Mouse (Mus musculus): Measurements from ENCODE around the gene Tmigd1.

The Tmigd1 gene

DNA sequence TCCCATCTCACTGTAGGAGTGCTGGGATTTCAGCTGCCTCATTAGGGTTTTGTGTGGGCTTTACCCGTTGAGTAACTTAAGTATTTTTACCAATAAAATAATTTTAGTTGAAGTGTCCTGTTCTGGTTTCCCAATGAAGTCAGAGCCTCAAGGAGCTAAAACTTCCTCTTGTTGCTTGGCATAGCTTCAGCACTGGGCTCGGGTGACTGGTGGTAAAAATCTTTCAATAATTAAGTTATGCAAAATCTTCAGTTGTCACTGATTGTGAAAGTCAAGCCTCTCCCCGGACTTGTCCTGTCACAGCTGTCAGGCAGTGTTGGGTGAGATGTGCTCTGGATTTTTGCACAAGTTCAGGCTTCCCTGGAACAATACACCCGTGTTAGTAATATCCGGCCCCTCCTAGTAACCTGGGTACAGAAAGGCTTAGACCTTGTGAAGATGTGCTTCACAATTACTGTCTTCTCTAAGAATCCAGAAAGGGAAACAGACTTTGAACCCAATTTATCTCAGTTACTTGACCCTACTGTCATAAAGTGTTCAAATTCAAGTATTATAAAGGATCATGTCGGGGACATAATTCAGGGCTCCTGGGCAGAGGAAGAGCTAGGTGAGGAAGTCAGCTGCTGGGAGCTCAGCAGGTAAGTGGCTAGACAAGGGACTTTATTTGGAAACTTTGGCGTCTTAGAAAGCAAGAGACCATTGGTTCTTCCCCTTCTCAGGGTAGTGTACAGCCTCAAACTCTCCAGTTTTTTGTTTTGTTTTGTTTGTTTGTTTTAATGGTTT is at the start of gene Tmigd1:
TSS of gene Tmigd1 (plus strand) at position 581 of the 783 bp plus-strand sequence.
- Histone ChIP-seq H3K27me3 (ENCODE audit: control insufficient read depth, insufficient read depth, low read length, poor library complexity, severe bottlenecking) (no peaks in the 10 kb centered on the region; the same call in 1 of the 2 replicates), H3K36me3 (ENCODE audit: control insufficient read depth, insufficient read depth, low read length, poor library complexity, severe bottlenecking) (no peaks in the 10 kb centered on the region)
- no peak for DNase-seq (ENCODE audit: low read depth, low spot score)

DNA sequence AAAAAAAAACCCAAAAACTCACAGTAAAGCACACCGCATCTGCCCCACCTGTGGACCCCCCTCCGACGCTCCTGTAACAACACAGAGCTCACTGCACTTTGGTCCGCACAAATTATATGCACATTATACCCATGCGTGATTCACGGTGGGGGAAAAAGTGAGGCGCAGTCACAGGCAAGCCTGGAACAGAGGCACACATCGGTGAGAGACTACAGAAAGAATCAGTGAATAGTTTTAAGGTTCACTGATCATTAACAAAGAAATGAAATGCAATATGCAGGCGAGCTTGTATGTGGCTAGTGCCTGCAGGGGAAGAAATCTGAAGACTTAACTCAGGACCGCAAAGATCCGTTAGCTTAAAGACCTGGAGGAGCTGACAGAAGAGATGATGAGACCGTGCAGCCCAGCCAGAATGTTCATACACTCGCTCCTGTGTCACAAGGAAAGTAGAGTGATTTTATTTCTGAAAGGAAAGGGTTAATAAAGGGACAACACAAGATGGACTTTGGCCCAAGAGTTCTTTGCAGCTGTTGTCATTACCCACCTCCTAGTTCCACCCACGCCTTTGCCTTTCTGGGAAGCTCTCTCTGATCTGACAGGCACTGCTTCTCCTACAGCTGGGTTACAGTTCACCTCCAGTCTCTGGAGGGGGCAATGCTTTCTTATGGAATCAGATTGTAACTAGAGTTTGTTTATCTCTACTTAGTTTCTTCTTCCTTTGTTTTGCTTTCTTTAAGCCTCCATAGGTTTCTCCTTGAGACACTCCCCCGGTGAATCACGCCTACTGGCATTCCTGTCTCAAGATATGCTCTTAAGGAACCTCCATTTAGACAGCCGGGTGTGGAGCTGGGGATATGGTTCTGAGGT is 47.3 kb upstream of the Tmigd1 start:
- DNase-seq (ENCODE audit: low read depth, low spot score), result no peak
- Histone ChIP-seq H3K36me3 (ENCODE audit: control insufficient read depth, insufficient read depth, low read length, poor library complexity, severe bottlenecking) (no peaks in the 10 kb centered on the region), H3K27me3 (ENCODE audit: control insufficient read depth, insufficient read depth, low read length, poor library complexity, severe bottlenecking) (no peaks in the 10 kb centered on the region)

DNA sequence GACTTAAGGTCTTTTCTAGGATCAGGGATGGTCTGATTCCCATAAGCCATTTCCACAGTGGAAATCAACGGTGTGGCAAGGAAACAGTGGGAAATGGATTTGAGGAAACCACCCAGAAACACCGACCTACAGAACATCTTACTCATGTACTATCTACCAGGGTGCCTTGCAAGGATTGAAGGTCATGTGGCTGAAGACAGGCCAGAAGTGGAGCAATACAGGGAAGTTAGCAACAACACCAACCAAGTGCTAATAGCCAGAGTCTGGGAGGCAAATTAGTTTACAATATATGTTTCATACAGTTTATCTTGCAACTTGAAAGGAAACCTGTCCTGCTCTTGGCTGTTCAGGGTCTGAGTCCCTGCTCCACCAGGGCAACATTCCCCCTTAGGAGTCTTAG is 45.4 kb upstream of the Tmigd1 start:
- no peaks in the 10 kb centered on the region for H3K27me3 ChIP-seq (ENCODE audit: control insufficient read depth, insufficient read depth, low read length, poor library complexity, severe bottlenecking)
- no peaks in the 10 kb centered on the region for H3K36me3 ChIP-seq (ENCODE audit: control insufficient read depth, insufficient read depth, low read length, poor library complexity, severe bottlenecking)
- no peak for DNase-seq (ENCODE audit: low read depth, low spot score)

DNA sequence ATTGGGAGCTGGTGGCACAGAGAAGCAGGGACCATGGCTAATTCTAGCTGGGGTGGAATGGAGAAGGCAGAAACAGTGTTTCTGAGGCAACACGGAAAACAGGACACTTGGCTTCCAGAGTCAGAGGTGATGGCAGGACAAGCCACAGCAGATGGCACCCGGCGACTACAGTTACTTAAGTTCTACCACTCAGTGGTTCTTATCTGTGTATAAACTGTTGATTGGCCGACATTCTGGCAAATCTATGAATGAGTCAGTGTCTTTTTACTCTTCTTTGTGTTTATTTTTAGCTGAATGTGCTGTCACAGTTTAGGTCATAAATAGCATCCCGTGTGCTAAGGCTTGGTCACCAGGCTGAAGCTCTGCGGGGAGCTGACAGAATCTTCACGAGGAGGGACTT is 44.8 kb upstream of the Tmigd1 start:
- DNase-seq (ENCODE audit: low read depth, low spot score), result no peak
- Histone ChIP-seq H3K36me3 (ENCODE audit: control insufficient read depth, insufficient read depth, low read length, poor library complexity, severe bottlenecking) (no peaks in the 10 kb centered on the region), H3K27me3 (ENCODE audit: control insufficient read depth, insufficient read depth, low read length, poor library complexity, severe bottlenecking) (no peaks in the 10 kb centered on the region)

DNA sequence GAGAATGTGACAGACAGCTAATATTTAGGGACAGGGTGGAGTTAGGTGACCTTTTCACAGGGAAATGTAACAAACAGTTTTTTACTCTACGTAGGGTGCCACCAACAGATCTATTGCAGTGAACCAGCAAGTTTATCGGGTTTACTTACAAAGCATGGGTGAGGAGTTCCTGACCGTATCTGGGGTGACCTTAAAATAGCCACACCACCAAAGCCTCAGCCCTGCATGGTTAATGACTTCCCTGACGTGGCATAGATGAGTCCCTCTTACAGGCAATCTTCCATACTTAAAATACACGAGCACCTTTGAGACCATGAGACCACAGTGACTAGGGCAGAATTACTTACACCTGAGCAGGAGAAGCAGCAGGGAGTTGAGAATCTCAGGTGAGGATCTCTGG is 43.2 kb upstream of the Tmigd1 start:
- no peak for DNase-seq (ENCODE audit: low read depth, low spot score)
- no peaks in the 10 kb centered on the region for H3K27me3 ChIP-seq (ENCODE audit: control insufficient read depth, insufficient read depth, low read length, poor library complexity, severe bottlenecking)
- no peaks in the 10 kb centered on the region for H3K36me3 ChIP-seq (ENCODE audit: control insufficient read depth, insufficient read depth, low read length, poor library complexity, severe bottlenecking)

DNA sequence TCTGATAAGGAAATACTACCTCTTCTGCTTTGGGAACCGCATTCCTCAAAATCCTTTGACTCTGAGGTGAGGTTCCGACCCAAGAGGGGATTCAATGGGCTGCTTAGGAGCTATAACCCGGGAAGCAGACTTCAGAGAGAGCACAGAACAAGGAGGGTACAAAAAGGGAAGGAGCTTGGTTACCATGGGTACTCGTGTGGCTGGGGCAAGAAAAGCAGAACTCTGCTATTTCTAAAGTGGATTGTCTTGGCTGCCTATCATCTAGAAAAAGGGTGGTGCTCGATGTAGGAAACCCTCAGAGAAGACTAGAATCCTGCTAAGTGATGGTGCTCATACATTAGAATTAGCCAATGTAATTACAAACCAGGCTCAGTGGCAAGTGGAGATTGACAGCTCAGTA is 42.7 kb upstream of the Tmigd1 start:
- DNase-seq (ENCODE audit: low read depth, low spot score), result peak; percentile 15
- no peaks in the 10 kb centered on the region for H3K36me3 ChIP-seq (ENCODE audit: control insufficient read depth, insufficient read depth, low read length, poor library complexity, severe bottlenecking)
- H3K27me3 ChIP-seq (ENCODE audit: control insufficient read depth, insufficient read depth, low read length, poor library complexity, severe bottlenecking), result no peaks in the 10 kb centered on the region

DNA sequence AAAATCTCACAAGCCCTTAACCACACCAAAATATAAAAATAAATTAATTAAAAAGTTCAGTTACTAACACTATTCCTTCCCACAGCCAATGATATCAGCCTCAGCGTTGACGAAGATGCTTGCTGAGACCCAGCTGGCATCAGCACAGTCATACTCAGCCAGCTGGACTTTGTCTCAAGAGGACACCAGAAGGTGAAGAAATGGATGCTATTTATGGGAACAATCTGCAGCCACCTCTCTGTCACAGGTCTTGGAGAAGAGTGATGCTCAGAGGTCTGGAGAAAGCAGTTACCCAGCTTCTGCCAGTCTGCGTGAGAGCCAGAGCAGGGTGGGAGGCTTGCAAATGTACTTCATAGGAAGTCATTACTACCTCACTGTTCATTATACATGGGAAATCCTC is 40.8 kb upstream of the Tmigd1 start:
- DNase-seq (ENCODE audit: low read depth, low spot score), result no peak

DNA sequence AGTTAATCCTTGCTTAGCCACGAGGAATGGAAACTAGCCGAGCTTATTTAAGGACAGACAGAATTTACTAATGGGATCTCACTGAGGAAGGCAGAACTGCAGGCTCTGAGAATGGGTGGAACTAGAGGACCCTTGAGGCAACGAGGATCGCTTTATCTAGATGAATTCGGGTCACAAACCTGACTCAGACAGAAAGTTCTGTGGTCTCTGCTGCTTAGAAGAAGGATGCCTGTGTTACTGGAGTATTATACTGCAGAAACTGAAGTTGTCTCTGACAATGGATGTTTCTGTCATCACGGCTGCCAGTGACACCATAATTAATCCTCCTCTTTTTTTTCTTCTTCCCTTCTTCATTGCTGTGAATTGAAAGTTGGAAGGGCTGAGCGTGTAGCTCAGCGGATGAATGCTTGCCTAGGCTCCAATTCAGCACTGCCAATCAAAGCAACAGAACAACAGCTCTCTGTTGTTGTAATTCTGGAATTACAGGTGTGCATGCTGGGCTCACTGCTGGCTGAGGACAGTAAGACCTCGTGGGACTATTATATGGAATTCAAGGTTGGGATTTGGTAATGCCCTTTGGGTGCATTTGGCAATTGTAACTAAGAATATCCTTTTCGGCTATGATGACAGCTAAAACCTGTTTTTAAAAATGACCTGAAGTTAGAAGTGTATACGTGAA is 29.3 kb upstream of the Tmigd1 start:
- Histone ChIP-seq H3K36me3 (ENCODE audit: control insufficient read depth, insufficient read depth, low read length, poor library complexity, severe bottlenecking) (no peaks in the 10 kb centered on the region), H3K27me3 (ENCODE audit: control insufficient read depth, insufficient read depth, low read length, poor library complexity, severe bottlenecking) (no peaks in the 10 kb centered on the region)
- DNase-seq (ENCODE audit: low read depth, low spot score), result no peak

More for the DNA sequence above, 40.8 kb upstream of the Tmigd1 start:
- Histone ChIP-seq H3K27me3 (ENCODE audit: control insufficient read depth, insufficient read depth, low read length, poor library complexity, severe bottlenecking) (no peaks in the 10 kb centered on the region), H3K36me3 (ENCODE audit: control insufficient read depth, insufficient read depth, low read length, poor library complexity, severe bottlenecking) (no peaks in the 10 kb centered on the region)

DNA sequence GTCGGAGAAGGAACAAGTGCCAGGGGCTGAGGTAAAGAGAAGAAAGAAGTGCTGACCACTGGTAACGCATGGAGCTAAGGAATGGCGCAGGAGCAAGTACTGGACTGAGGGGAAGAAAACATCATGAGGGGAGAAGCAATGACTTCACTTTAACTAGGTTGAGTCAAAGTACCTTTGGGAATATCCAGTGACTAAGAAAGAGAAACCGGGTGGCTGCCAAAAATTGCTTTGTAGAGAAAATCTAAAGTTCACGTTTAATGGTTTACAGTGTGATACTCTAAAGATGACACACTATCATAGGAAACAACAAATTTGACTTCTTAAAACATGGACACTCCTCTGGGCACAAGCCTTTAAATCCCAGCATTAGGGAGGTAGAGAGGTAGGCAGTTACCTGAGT is 28.1 kb upstream of the Tmigd1 start:
- DNase-seq (ENCODE audit: low read depth, low spot score), result no peak
- Histone ChIP-seq H3K36me3 (ENCODE audit: control insufficient read depth, insufficient read depth, low read length, poor library complexity, severe bottlenecking) (no peaks in the 10 kb centered on the region), H3K27me3 (ENCODE audit: control insufficient read depth, insufficient read depth, low read length, poor library complexity, severe bottlenecking) (no peaks in the 10 kb centered on the region)

DNA sequence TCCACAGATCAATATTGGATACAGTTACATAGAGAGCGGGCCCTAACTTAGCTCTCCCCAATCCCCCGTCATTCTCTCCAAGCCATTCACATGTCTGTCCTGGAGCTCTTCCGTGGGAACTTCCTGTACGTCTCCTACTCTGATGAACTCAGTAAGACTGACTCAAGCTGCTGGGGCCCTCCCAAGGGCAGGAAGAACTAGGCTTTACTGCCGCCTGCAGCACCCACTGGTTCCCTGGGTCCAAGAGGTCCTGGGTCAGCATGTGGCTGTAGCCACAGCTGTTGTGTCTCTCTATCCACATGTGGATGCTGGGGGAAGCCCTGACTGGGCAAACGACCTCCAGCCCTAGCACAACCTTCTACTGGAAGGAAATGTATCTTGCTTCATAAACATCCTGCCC is 27.2 kb upstream of the Tmigd1 start:
- no peaks in the 10 kb centered on the region for H3K36me3 ChIP-seq (ENCODE audit: control insufficient read depth, insufficient read depth, low read length, poor library complexity, severe bottlenecking)
- DNase-seq (ENCODE audit: low read depth, low spot score), result no peak
- H3K27me3 ChIP-seq (ENCODE audit: control insufficient read depth, insufficient read depth, low read length, poor library complexity, severe bottlenecking), result no peaks in the 10 kb centered on the region

DNA sequence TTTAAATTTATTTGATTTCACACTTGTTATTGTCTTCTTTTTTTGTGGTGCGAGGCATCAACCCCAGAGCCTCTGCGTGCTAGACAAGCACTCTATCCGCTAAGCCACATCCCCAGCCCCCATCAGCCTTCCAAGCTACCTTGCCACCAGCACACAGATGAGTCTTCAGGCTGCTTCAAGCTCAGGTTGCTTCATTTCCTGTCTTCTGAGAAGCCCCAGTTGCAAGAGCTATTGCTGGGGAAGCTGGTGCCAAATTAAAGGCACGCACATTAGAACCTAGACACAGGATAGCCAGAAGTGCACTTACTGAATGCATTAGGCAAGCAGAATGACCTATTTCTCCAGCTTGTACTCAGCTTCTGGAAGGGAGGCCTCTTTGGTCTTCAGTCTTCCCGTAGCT is 22.1 kb upstream of the Tmigd1 start:
- Histone ChIP-seq H3K27me3 (ENCODE audit: control insufficient read depth, insufficient read depth, low read length, poor library complexity, severe bottlenecking) (no peaks in the 10 kb centered on the region), H3K36me3 (ENCODE audit: control insufficient read depth, insufficient read depth, low read length, poor library complexity, severe bottlenecking) (no peaks in the 10 kb centered on the region)
- no peak for DNase-seq (ENCODE audit: low read depth, low spot score)

DNA sequence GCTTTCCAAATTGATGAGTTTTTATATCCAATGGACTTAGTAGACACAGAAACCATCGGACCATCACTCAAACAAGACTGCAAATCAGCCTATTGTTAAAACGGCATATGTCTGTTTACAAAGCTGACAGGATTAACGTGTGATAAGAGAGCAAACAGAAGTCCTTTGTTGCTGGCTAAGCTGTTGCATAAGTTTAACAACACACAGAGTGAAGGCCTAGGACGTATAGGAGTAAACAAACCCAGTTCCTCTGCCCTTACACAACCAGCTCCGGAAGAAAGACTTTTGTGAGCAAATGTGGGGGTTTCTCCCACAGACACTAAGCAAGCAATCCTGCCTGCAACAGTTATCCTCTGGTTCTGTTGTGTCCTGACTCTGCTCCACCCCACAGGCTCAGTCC is 17.5 kb upstream of the Tmigd1 start:
- Histone ChIP-seq H3K27me3 (ENCODE audit: control insufficient read depth, insufficient read depth, low read length, poor library complexity, severe bottlenecking) (no peaks in the 10 kb centered on the region), H3K36me3 (ENCODE audit: control insufficient read depth, insufficient read depth, low read length, poor library complexity, severe bottlenecking) (no peaks in the 10 kb centered on the region)
- no peak for DNase-seq (ENCODE audit: low read depth, low spot score)

DNA sequence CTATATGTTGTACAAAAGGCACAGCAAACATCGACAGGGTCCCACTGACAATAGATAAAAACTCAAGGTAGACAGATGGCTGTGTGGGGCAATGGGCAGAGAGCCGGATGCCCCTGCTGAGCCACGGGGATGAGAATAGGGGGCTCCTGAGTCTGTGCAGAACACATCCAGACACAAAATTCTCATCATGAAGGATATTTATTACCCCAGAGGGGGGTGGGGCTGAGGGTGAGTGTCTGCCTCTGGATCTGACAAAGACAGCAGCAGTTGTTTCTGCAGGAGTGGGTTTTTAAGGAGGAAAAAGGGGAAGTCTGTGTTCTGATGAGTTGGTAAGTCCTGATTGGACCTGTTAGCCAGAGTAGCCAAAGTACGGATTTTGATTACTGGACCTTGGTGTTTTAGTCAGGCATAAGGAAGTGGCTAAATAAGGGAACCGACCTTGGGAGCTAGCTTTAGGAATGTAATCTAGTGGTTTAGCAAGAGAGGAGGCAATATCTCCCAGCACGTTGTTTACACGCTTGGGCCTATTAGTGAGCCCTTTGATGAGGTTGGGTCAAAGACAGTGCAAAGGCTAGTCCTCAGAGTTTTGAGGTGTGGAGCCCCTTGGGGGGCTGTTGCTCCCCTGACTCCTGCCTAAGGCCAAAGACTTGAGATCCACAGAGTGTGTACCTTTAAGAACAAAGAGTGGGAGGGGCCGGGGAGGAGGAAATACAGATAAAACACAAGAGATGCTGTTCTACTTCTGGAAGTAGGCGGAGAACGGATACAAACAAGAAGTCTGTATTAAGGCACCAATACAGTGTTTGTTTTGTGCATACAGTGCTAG is 12.4 kb upstream of the Tmigd1 start:
- no peaks in the 10 kb centered on the region for H3K36me3 ChIP-seq (ENCODE audit: control insufficient read depth, insufficient read depth, low read length, poor library complexity, severe bottlenecking)
- no peak for DNase-seq (ENCODE audit: low read depth, low spot score)
- H3K27me3 ChIP-seq (ENCODE audit: control insufficient read depth, insufficient read depth, low read length, poor library complexity, severe bottlenecking), result no peaks in the 10 kb centered on the region

DNA sequence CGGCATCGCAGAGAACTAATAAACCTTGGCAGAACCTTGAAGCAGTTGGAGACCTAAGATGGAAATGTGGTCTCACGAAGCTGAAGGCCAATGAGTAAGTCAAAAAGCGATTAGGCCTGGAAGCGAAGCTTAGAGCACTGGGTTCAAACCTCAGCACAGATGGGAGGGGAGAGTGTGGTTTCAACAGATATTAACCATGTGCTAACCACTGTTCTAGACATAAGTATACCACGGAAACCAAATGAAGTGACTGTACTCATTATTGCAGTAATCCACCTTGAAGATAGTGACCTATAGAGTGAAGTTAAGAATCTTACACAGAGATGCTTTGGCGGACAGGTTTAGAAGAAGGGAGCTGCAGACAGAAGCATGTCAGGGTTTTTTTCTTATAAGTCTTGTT is 10.8 kb upstream of the Tmigd1 start:
- no peaks in the 10 kb centered on the region for H3K27me3 ChIP-seq (ENCODE audit: control insufficient read depth, insufficient read depth, low read length, poor library complexity, severe bottlenecking)
- no peaks in the 10 kb centered on the region for H3K36me3 ChIP-seq (ENCODE audit: control insufficient read depth, insufficient read depth, low read length, poor library complexity, severe bottlenecking)
- no peak for DNase-seq (ENCODE audit: low read depth, low spot score)

Data from splenic B cell, adult 2 months (primary cell).